Mouse (Mus musculus): ENCODE results near the gene Cd81.

Cd81 gene

GRCm38 (mm10) chr7:143069751-143070400 lies 17.3 kb downstream of the Cd81 start:
- no peak for DNase-seq (ENCODE audit: low read depth, low spot score)

- no peak for DNase-seq (ENCODE audit: low read depth, low spot score)
Measured at GRCm38 (mm10) chr7:143070506-143071070, 18.0 kb downstream of the Cd81 start.

- DNase-seq (ENCODE audit: low read depth, low spot score) = no peak
Measured at GRCm38 (mm10) chr7:143072605-143073004, 20.1 kb downstream of the Cd81 start.

- no peak for DNase-seq (ENCODE audit: low read depth, low spot score)
Measured at GRCm38 (mm10) chr7:143073086-143073485, 20.5 kb downstream of the Cd81 start.

GRCm38 (mm10) chr7:143075394-143075793 lies 22.9 kb downstream of the Cd81 start:
- DNase-seq (ENCODE audit: low read depth, low spot score) = no peak

- no peak for DNase-seq (ENCODE audit: low read depth, low spot score)
Measured at GRCm38 (mm10) chr7:143077351-143077750, 24.8 kb downstream of the Cd81 start.

GRCm38 (mm10) chr7:143082024-143082423 lies 29.5 kb downstream of the Cd81 start:
- DNase-seq (ENCODE audit: low read depth, low spot score) = no peak

GRCm38 (mm10) chr7:143083708-143084107 lies 31.2 kb downstream of the Cd81 start:
- DNase-seq (ENCODE audit: low read depth, low spot score) = no peak

GRCm38 (mm10) chr7:143086366-143086765 lies 33.8 kb downstream of the Cd81 start:
- no peak for DNase-seq (ENCODE audit: low read depth, low spot score)

GRCm38 (mm10) chr7:143087070-143087579 lies 34.6 kb downstream of the Cd81 start:
- DNase-seq (ENCODE audit: low read depth, low spot score) = no peak

- DNase-seq (ENCODE audit: low read depth, low spot score) = no peak
Measured at GRCm38 (mm10) chr7:143093847-143094246, 41.3 kb downstream of the Cd81 start.

- no peak for DNase-seq (ENCODE audit: low read depth, low spot score)
Measured at GRCm38 (mm10) chr7:143094592-143095553, 42.3 kb downstream of the Cd81 start, which contains the start of gene Trpm5. TSS of gene Trpm5 (minus strand) at chr7:143094642.

- DNase-seq (ENCODE audit: low read depth, low spot score) = no peak
Measured at GRCm38 (mm10) chr7:143095554-143095907, 43.0 kb downstream of the Cd81 start.

GRCm38 (mm10) chr7:143100759-143101158 lies 48.2 kb downstream of the Cd81 start:
- DNase-seq (ENCODE audit: low read depth, low spot score) = no peak

- DNase-seq (ENCODE audit: low read depth, low spot score) = no peak
Measured at GRCm38 (mm10) chr7:143105258-143105897, 52.8 kb downstream of the Cd81 start.

- DNase-seq (ENCODE audit: low read depth, low spot score) = no peak
Measured at GRCm38 (mm10) chr7:143106062-143106461, 53.5 kb downstream of the Cd81 start, which contains the start of gene Kcnq1. TSS of gene Kcnq1 (plus strand) at chr7:143106362.

GRCm38 (mm10) chr7:143106672-143107465 lies 54.3 kb downstream of the Cd81 start:
- DNase-seq (ENCODE audit: low read depth, low spot score) = no peak

GRCm38 (mm10) chr7:143108200-143108599 lies 55.7 kb downstream of the Cd81 start:
- DNase-seq (ENCODE audit: low read depth, low spot score) = no peak

- no peak for DNase-seq (ENCODE audit: low read depth, low spot score)
Measured at GRCm38 (mm10) chr7:143108996-143109660, 56.6 kb downstream of the Cd81 start.

GRCm38 (mm10) chr7:143109696-143110095 lies 57.2 kb downstream of the Cd81 start:
- DNase-seq (ENCODE audit: low read depth, low spot score) = no peak
